Comparison of ENCODE assay signal across 26 mouse cellular contexts in genomic region chr5:147883581-147883980, GRCm38 (mm10).
"Had no signal": no experiment of that assay in that cellular context is flagged by ENCODE, and none has a peak within 500 bp of the region (broad histone marks: within the 10 kb centered on the region; RNA-seq: fewer than 3 reads in every experiment).

No protein-coding gene starts in this region.

- DNase-seq: gastrocnemius, postnatal 14 days; gastrocnemius, postnatal 36 days; heart, adult 11 months; heart, adult 2 months; heart, postnatal 14 days; heart, postnatal 36 days; kidney, adult 11 months; kidney, adult 2 months; kidney, adult 9 months; kidney, postnatal 14 days; kidney, postnatal 36 days; layer of hippocampus, adult 9-11 months; layer of hippocampus, postnatal 36 days; left cerebral cortex, postnatal 4 days had no signal

- H3K9ac ChIP-seq: heart, embryonic 13.5 days; heart, embryonic 15.5 days; hindbrain, embryonic 13.5 days; hindbrain, embryonic 15.5 days; kidney, embryonic 15.5 days; limb, embryonic 12.5 days; liver, embryonic 12.5 days; liver, embryonic 14.5 days had no signal

- H3K9me3 ChIP-seq: heart, embryonic 13.5 days; heart, embryonic 15.5 days; hindbrain, embryonic 13.5 days; hindbrain, embryonic 15.5 days; kidney, embryonic 15.5 days; limb, embryonic 12.5 days had no signal

- ATAC-seq: hindbrain, postnatal 0 days; intestine, embryonic 16.5 days; liver, embryonic 12.5 days had no signal

- H3K4me3 ChIP-seq: heart, adult 2 months; heart, embryonic 13.5 days; heart, embryonic 15.5 days; hindbrain, embryonic 13.5 days; hindbrain, embryonic 15.5 days; kidney, embryonic 15.5 days; limb, embryonic 12.5 days; liver, embryonic 12.5 days had no signal

- H3K27me3 ChIP-seq: heart, embryonic 13.5 days; heart, embryonic 15.5 days; hindbrain, embryonic 13.5 days; hindbrain, embryonic 15.5 days; kidney, embryonic 15.5 days; limb, embryonic 12.5 days; liver, embryonic 12.5 days had no signal

- H3K27ac ChIP-seq: heart, adult 2 months; heart, embryonic 13.5 days; heart, embryonic 15.5 days; hindbrain, embryonic 13.5 days; hindbrain, embryonic 15.5 days; hindbrain, postnatal 0 days; kidney, embryonic 15.5 days; kidney, postnatal 0 days; limb, embryonic 12.5 days; liver, embryonic 12.5 days; liver, embryonic 14.5 days had no signal

- H3K4me2 ChIP-seq: heart, embryonic 11.5 days; heart, embryonic 13.5 days; heart, embryonic 15.5 days; hindbrain, embryonic 13.5 days; hindbrain, embryonic 15.5 days; kidney, embryonic 15.5 days; limb, embryonic 12.5 days; liver, embryonic 12.5 days had no signal

- H3K4me1 ChIP-seq: heart, embryonic 15.5 days; hindbrain, embryonic 13.5 days; hindbrain, embryonic 15.5 days; kidney, embryonic 15.5 days; limb, embryonic 12.5 days had no signal
